Mouse (Mus musculus) forebrain, embryonic 14.5 days (tissue): ENCODE measurements around the gene Tmtc1. TPM values are rescaled to one million over a fixed set of nuclear protein-coding genes. Genes with fewer than 3 reads are reported as not detected.
A peak's percentile ranks its signal among the peaks of the same experiment; 100 is the strongest.

Experiments used
- ATAC-seq: fragments of 200-750 bp; cut with Nextera tagmentation; 2 replicates; pipeline ENCODE4 v1.8.0; 2017; ENCODE audit warnings: mild to moderate bottlenecking, moderate library complexity
- DNase-seq: peaks from one replicate; pipeline ENCODE4 v3.0.0-alpha.2; 2015; ENCODE audit warnings: low spot score
- H3K27ac ChIP-seq: fragments of 300-500 bp; sonication (generic); 2 replicates; pipeline ENCODE4 v1.5.1; 2014; ENCODE audit warnings: low read depth, mild to moderate bottlenecking, control low read depth, low read length, moderate library complexity
- H3K27me3 ChIP-seq: fragments of 300-500 bp; sonication (generic); replicated peaks from 2 replicates; pipeline ENCODE4 v1.6.1; 2014; ENCODE audit warnings: low read length, control low read depth, mixed read lengths; ENCODE audit not compliant: control insufficient read depth, insufficient read depth
- H3K36me3 ChIP-seq: fragments of 300-500 bp; sonication (generic); 2 replicates; pipeline ENCODE4 v1.6.1; 2014; ENCODE audit warnings: low read length, control low read depth; ENCODE audit not compliant: control insufficient read depth, insufficient read depth
- H3K4me1 ChIP-seq: fragments of 300-500 bp; sonication (generic); 2 replicates; pipeline ENCODE4 v1.6.1; 2014; ENCODE audit warnings: antibody characterized with exemption, low read length, control low read depth; ENCODE audit not compliant: control insufficient read depth, insufficient read depth
- H3K4me2 ChIP-seq: fragments of 300-500 bp; sonication (generic); 2 replicates; pipeline ENCODE4 v1.6.1; 2014; ENCODE audit warnings: mild to moderate bottlenecking, control low read depth, low read length
- H3K4me3 ChIP-seq: fragments of 300-500 bp; sonication (generic); 2 replicates; pipeline ENCODE4 v1.5.1; 2014; ENCODE audit warnings: low read depth, low read length, control low read depth
- H3K9ac ChIP-seq: fragments of 300-500 bp; sonication (generic); 2 replicates; pipeline ENCODE4 v1.6.1; 2014; ENCODE audit warnings: mild to moderate bottlenecking, low read length, control low read depth, moderate library complexity
- H3K9me3 ChIP-seq: fragments of 300-500 bp; sonication (generic); replicated peaks from 2 replicates; pipeline ENCODE4 v1.6.1; 2016; ENCODE audit warnings: low read length, control low read depth, mixed read lengths; ENCODE audit not compliant: control insufficient read depth
- WGBS: fragments of 180-500 bp; shearing (Covaris S2); extraction: QIAGEN DNeasy Blood & Tissue Kit; methylation state at CpG from one replicate; pipeline ENCODE4 v1.1.7; 2014; 5-methylcytosine and 5-hydroxymethylcytosine counted together
- polyA plus RNA-seq: library from polyadenylated mRNA; unstranded; fragments of >200 nt; fragmentation: Nextera tagmentation; extraction: Ambion mirVana; gene quantifications from 2 replicates; pipeline ENCODE4 v1.2.1, GENCODE M21; 2014

The Tmtc1 gene
- polyA plus RNA-seq, 1 experiment from 2014 or later: 1.3 TPM

DNA sequence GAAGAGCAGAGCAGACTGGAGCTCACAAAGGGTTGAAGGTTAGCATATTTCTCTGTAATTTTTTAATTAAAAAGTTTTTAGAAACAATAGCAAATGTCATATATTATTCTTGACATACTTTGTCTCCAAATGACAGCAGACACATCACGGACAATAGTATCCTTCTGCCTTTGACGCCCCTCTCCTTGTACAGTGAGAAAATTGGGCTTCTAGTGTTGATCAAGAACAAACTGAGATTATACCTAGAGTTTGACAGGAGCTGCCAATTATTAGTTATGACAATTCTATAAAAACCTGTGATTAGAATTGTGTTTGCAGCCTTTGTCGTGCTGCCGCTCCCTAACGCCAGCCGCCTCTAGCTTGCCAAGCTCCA lies 183.5 kb downstream of the Tmtc1 start:
- 93% methylated on average over 6 of the region's 6 CpGs for WGBS
- Histone ChIP-seq H3K27me3 (no peaks in the 10 kb centered on the region), H3K4me2 (no peak overlapping the region), H3K36me3 (no peaks in the 10 kb centered on the region), H3K4me3 (no peak overlapping the region), H3K9me3 (no peaks in the 10 kb centered on the region), H3K4me1 (peaks cover 9% of the 10 kb centered on the region), H3K9ac (no peak overlapping the region), H3K27ac (no peak overlapping the region)
- ATAC-seq (peak; percentile 32; the same call in 1 of the 2 replicates), DNase-seq (no peak)

DNA sequence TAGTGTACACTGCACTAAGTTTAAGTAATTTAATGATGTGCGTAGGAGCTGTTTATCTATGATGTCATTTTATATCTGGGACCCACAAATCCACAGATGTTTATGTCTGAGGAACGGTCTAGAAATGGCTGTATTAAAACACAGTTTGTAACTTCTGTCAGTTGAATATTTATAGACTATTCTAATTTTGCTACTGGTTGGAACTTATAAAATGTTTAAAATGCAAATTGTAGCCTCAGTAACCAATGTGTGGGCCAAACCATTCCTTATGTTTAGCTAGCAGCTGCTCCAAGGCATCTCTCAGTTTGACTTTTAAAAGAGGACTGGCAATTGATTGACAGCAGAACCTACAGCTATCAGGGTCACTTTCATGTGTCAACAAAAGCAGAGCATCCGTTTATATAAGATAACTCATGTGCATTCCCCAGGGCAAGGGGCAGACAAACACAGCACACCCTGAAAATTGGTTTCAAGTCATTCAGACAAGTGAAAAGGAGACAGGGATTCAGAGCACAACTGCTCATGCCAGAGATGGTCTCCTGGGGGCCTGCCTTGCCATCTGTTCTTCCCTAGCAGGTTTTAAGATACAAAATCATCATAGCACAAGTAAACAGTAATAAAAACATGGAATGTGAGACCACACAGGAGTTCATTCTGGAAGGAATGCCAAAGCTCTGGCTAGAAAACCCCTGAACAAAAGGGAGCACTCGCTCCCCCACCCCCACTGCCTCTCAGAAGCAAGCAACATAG lies 184.0 kb downstream of the Tmtc1 start:
- no peaks in the 10 kb centered on the region for H3K36me3 ChIP-seq
- no peaks in the 10 kb centered on the region for H3K27me3 ChIP-seq
- ATAC-seq (peak; percentile 83), DNase-seq (peak; percentile 75)
- no peak overlapping the region for H3K4me2 ChIP-seq
- H3K4me3 ChIP-seq: no peak overlapping the region
- no peaks in the 10 kb centered on the region for H3K9me3 ChIP-seq
- H3K27ac ChIP-seq: 0 out of 2 replicates have a peak overlapping the region, but pooled peaks have one; percentile 39
- WGBS: 46% methylated on average over 4 of the region's 4 CpGs
- H3K4me1 ChIP-seq: peaks cover 9% of the 10 kb centered on the region
- no peak overlapping the region for H3K9ac ChIP-seq

DNA sequence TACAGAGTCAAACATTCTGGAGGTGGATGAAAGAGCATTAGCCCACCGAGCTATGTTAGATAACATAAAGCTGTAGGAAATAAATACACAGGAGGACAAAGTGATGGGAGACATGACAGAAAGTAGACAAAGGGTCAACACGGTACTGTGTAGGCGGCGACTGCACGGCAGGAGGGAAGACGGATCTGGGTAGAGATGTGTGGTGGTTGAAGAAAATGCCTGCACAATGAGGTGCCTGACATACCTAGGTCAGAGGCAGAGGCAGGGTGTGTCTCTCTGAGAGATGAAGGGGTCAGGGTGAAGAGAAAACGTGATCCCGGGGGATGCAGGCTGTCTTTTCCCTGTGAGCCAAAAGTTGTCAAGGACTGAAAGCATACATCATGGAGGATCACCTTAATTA lies 185.1 kb downstream of the Tmtc1 start:
- Histone ChIP-seq H3K27me3 (no peaks in the 10 kb centered on the region), H3K9ac (no peak overlapping the region), H3K27ac (no peak overlapping the region), H3K4me3 (no peak overlapping the region), H3K4me1 (peaks cover 9% of the 10 kb centered on the region), H3K36me3 (no peaks in the 10 kb centered on the region), H3K9me3 (no peaks in the 10 kb centered on the region), H3K4me2 (no peak overlapping the region)
- ATAC-seq: no peak
- DNase-seq: no peak
- 81% methylated on average over 8 of the region's 8 CpGs for WGBS

DNA sequence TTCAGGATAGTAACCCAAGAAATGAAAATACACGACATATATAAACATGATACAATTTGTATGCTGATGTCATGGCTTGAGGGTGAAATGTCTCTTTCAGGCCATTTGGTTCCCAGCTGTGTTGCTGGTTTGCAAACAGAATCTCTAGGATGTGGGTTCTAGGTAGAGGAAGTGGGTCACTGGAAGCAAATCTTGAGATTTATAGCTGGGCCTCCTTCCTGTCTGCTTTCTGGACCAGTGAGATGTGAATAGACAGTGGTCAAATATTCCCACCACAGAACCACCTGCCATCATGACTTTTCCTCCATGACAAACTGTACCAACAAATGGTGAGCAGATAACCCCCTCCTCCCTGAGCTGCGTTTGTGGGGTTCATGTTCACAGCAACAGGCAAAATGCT lies 186.4 kb downstream of the Tmtc1 start:
- no peaks in the 10 kb centered on the region for H3K36me3 ChIP-seq
- H3K4me1 ChIP-seq: peaks cover 9% of the 10 kb centered on the region
- no peak overlapping the region for H3K27ac ChIP-seq
- no peak for ATAC-seq
- no peak overlapping the region for H3K4me2 ChIP-seq
- H3K27me3 ChIP-seq: no peaks in the 10 kb centered on the region
- H3K9ac ChIP-seq: no peak overlapping the region
- H3K4me3 ChIP-seq: no peak overlapping the region
- no peaks in the 10 kb centered on the region for H3K9me3 ChIP-seq
- no peak for DNase-seq
- 94% methylated on average over 2 of the region's 2 CpGs for WGBS

DNA sequence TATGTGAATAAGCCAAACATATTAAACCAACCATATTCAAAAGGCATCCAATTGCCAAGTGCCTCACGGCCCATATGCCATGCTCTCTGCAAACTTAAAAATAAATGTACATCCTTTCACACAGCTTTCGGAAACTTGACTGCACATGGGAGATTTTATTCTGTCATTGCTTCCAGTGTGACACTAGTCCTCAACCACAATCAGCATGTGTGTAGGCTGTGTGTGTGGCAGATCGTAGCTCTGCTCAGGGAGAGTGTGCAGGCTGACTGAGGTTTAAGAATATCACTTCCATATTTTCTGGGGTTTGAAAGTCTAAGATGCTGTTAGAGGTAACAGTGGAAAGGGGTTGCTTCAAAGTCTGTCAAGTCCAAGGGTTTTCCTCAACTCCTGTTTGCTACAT lies 188.1 kb downstream of the Tmtc1 start:
- no peak for ATAC-seq
- Histone ChIP-seq H3K4me2 (no peak overlapping the region), H3K27ac (no peak overlapping the region), H3K27me3 (no peaks in the 10 kb centered on the region), H3K4me3 (no peak overlapping the region), H3K9me3 (no peaks in the 10 kb centered on the region), H3K9ac (no peak overlapping the region), H3K4me1 (peaks cover 9% of the 10 kb centered on the region), H3K36me3 (no peaks in the 10 kb centered on the region)
- 86% methylated on average over 3 of the region's 3 CpGs for WGBS
- no peak for DNase-seq

DNA sequence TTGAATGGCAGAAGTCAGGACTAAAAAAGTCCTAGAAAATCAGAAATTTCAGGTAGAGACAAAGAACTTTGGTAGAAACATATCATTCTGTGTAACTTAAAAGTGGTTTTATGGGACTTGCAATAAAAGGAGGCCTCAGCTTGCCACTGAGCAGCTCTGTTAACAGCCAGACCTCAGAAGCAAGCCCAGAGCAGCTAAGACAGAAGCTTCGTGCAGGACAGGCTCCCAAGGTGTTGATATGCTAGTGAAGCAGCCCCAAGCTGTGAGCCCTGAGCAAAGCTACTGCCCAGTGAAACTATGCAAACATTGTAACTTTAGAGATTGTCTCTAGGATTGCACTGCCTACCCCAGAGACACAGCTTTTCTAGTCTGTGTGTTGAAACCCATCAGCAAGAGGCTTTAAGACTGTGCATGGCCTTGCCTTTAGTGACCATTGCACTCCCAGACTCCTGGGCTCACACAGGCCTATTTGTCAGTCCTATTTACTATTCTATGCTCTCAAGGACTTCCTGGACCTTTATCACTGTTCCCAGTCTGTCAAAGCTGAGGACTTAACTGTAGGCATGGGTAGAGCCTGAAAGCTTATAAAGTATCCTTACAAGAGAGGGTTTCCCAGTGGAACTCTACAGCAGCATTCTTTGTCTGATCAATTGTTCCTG lies 188.7 kb downstream of the Tmtc1 start:
- no peaks in the 10 kb centered on the region for H3K36me3 ChIP-seq
- no peak overlapping the region for H3K9ac ChIP-seq
- ATAC-seq: no peak
- no peaks in the 10 kb centered on the region for H3K9me3 ChIP-seq
- no peak overlapping the region for H3K27ac ChIP-seq
- H3K27me3 ChIP-seq: no peaks in the 10 kb centered on the region
- H3K4me2 ChIP-seq: no peak overlapping the region
- no peak overlapping the region for H3K4me3 ChIP-seq
- 57% methylated on average over 1 of the region's 1 CpGs for WGBS
- H3K4me1 ChIP-seq: peaks cover 5% of the 10 kb centered on the region; the same call in 1 of the 2 replicates
- DNase-seq: no peak

DNA sequence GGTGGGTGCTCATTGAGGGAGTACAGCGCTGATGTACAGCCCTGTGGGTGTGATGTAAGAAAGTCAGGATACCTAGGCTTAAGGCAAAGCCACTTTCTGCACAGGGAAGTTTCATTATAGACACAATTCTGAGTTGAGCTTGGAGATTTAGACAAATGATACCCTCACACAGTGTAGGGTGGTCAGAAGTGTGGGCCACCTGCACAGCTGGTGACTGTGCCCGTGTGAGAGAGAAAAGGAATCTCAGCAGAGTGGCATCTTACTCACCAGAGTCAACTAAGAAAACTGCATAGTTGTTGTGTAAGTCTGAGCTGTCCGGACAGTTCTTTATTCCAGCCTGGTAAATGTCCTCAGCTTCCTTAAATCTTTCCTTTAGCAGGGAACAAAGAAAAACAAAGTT lies 195.0 kb downstream of the Tmtc1 start:
- Histone ChIP-seq H3K9ac (no peak overlapping the region), H3K4me2 (no peak overlapping the region), H3K27me3 (no peaks in the 10 kb centered on the region), H3K4me3 (no peak overlapping the region), H3K9me3 (no peaks in the 10 kb centered on the region), H3K36me3 (no peaks in the 10 kb centered on the region), H3K27ac (no peak overlapping the region), H3K4me1 (no peaks in the 10 kb centered on the region)
- DNase-seq (no peak), ATAC-seq (0 out of 2 replicates have a peak, but pooled peaks have one; percentile 2)
- 83% methylated on average over 3 of the region's 3 CpGs for WGBS

DNA sequence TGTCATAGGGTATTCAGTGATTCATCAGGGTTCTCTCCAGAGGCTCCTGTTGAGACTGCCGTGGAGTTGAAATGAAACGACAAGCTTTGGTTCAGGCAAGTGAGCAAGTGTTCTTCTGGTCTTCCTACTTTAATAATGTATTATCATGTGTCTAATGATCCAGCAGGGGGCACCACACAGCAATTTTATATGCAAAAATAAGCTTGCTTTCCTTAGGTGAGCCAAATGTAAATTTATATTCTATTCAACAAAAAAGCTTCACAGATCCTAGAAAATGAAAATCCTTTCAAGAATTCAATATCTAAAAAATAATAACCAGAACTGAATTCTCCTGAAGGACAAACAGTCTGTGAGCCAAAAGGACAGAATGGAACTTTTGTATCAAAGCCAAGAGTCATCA lies 195.6 kb downstream of the Tmtc1 start:
- peak; percentile 91 for DNase-seq
- no peak overlapping the region; the same call in 1 of the 2 replicates for H3K27ac ChIP-seq
- H3K27me3 ChIP-seq: no peaks in the 10 kb centered on the region
- no peaks in the 10 kb centered on the region for H3K36me3 ChIP-seq
- no peaks in the 10 kb centered on the region for H3K4me1 ChIP-seq
- H3K4me2 ChIP-seq: no peak overlapping the region
- no peak overlapping the region for H3K9ac ChIP-seq
- peak; percentile 57; the same call in 1 of the 2 replicates for ATAC-seq
- no peaks in the 10 kb centered on the region for H3K9me3 ChIP-seq
- no peak overlapping the region for H3K4me3 ChIP-seq
- 39% methylated on average over 2 of the region's 2 CpGs for WGBS

DNA sequence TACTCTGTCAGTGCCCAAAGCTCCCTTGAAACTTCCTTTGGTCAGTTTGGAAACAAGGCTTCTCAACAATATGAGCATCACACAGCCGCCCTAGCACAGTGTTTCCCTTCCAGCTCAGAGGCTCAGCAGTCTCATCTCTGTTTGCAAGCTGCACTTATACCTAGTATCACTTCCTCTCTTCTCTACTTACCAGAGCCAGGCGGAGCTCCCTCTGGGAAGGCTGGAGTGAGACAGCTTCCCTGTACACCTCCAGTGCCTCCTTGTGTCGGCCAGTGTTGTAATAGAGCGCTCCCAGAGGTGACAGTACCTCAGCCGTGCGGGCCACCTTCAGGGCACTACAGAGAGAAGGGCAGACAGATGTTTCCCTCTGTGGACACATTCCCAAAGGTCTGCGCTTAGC lies 197.6 kb downstream of the Tmtc1 start:
- no peak for DNase-seq
- Histone ChIP-seq H3K4me3 (no peak overlapping the region), H3K4me1 (no peaks in the 10 kb centered on the region), H3K36me3 (no peaks in the 10 kb centered on the region), H3K27ac (no peak overlapping the region), H3K4me2 (no peak overlapping the region), H3K27me3 (no peaks in the 10 kb centered on the region), H3K9ac (no peak overlapping the region), H3K9me3 (no peaks in the 10 kb centered on the region)
- WGBS: 81% methylated on average over 7 of the region's 7 CpGs
- ATAC-seq: no peak
